Mouse (Mus musculus) CH12.LX (cell line): ENCODE measurements at regions not wholly inside any gene's neighbourhood (a gene's known extent, or its start where the extent isn't known, plus 50 kb on each side); places are given as distances from the start of the nearest gene placed in this dataset.

Source experiments
- DNase-seq: peaks from one replicate; pipeline ENCODE4 v3.0.0-alpha.2; 2013; ENCODE audit errors: extremely low read depth
- H3K27ac ChIP-seq: 2 replicates; pipeline ENCODE4 v1.5.1; 2012; ENCODE audit warnings: low read depth, mild to moderate bottlenecking, control low read depth, moderate library complexity; ENCODE audit not compliant: insufficient read depth
- H3K27me3 ChIP-seq: replicated peaks from 2 replicates; pipeline ENCODE3; 2012; ENCODE audit warnings: inconsistent platforms
- H3K36me3 ChIP-seq, 2 experiments: replicated peaks in 1 of 2; 2 replicates each; pipeline versions ENCODE3 to v1.6.1; 2012; ENCODE audit warnings: inconsistent platforms in 1 of 2, low read length in 1 of 2, mild to moderate bottlenecking in 1 of 2, mixed read lengths in 1 of 2, moderate library complexity in 1 of 2; ENCODE audit not compliant: control insufficient read depth in 1 of 2, insufficient read depth in 1 of 2
- H3K4me1 ChIP-seq, 2 experiments: 2 replicates each; pipeline ENCODE4 v1.6.1; 2012; ENCODE audit warnings: inconsistent platforms in 1 of 2, moderate library complexity in 1 of 2; ENCODE audit not compliant: insufficient read depth in 2 of 2, control insufficient read depth in 1 of 2
- H3K4me2 ChIP-seq: 2 replicates; pipeline ENCODE4 v1.6.1; 2012; ENCODE audit warnings: low read depth, mild to moderate bottlenecking, control low read depth; ENCODE audit not compliant: poor library complexity, insufficient read depth, severe bottlenecking
- H3K4me3 ChIP-seq, 3 experiments: fragments of 150-350 bp in 1 of 3; sonication (generic) in 1 of 3; replicated peaks in 1 of 3; 2 replicates each; pipeline versions ENCODE3 to v1.5.1; 2011 to 2012; ENCODE audit warnings: low read depth in 2 of 3, low read length in 2 of 3, mild to moderate bottlenecking in 2 of 3, moderate library complexity in 2 of 3, control low read depth in 1 of 3, improper control_type of control experiment in 1 of 3, inconsistent platforms in 1 of 3, mixed read lengths in 1 of 3; ENCODE audit not compliant: poor library complexity in 1 of 3
- H3K79me2 ChIP-seq: replicated peaks from 2 replicates; pipeline ENCODE4 v1.6.1; 2012; ENCODE audit warnings: mild to moderate bottlenecking, moderate library complexity; ENCODE audit not compliant: control insufficient read depth, poor library complexity, insufficient read depth, severe bottlenecking; ENCODE audit errors: extremely low read depth
- H3K9ac ChIP-seq: 2 replicates; pipeline ENCODE4 v1.6.1; 2012; ENCODE audit warnings: low read depth, mild to moderate bottlenecking, control low read depth, moderate library complexity; ENCODE audit not compliant: insufficient read depth
- H3K9me3 ChIP-seq: replicated peaks from 2 replicates; pipeline ENCODE3; 2012; ENCODE audit warnings: low read length, inconsistent platforms, mixed read lengths
- CTCF ChIP-seq, 2 experiments: IDR thresholded peaks in 1 of 2; conservative IDR thresholded peaks in 1 of 2; 2 replicates each; pipeline ENCODE4 v1.5.1; 2011 to 2012; ENCODE audit warnings: low read depth in 2 of 2, low read length in 2 of 2, improper control_type of control experiment in 1 of 2, inconsistent platforms in 1 of 2, mild to moderate bottlenecking in 1 of 2, moderate library complexity in 1 of 2
- IRF4 ChIP-seq: IDR thresholded peaks from 2 replicates; pipeline ENCODE4 v1.6.1; 2014; ENCODE audit warnings: low read depth, mild to moderate bottlenecking, inconsistent platforms, low read length, improper control_type of control experiment
- JUN ChIP-seq: IDR thresholded peaks from 2 replicates; pipeline ENCODE4 v1.6.1; 2011; ENCODE audit warnings: low read depth, mild to moderate bottlenecking, low read length, improper control_type of control experiment, moderate library complexity; ENCODE audit not compliant: insufficient read depth
- KAT2A ChIP-seq: IDR thresholded peaks from 2 replicates; pipeline ENCODE4 v1.6.1; 2012; ENCODE audit warnings: low read length, improper control_type of control experiment, inconsistent platforms; ENCODE audit not compliant: insufficient replicate concordance
- MEF2A ChIP-seq: IDR thresholded peaks from 2 replicates; pipeline ENCODE4 v1.6.1; 2014; ENCODE audit warnings: low read depth, mild to moderate bottlenecking, inconsistent platforms, low read length, improper control_type of control experiment, borderline replicate concordance
- MXI1 ChIP-seq: IDR thresholded peaks from 2 replicates; pipeline ENCODE4 v1.6.1; 2011; ENCODE audit warnings: mild to moderate bottlenecking, low read depth, low read length, improper control_type of control experiment
- MYC ChIP-seq: IDR thresholded peaks from 2 replicates; pipeline ENCODE4 v1.6.1; 2011; ENCODE audit warnings: low read depth, mild to moderate bottlenecking, improper control_type of control experiment, low read length
- PAX5 ChIP-seq: IDR thresholded peaks from 2 replicates; pipeline ENCODE4 v1.6.1; 2012; ENCODE audit warnings: low read length, inconsistent platforms, mixed read lengths
- POLR2A ChIP-seq: IDR thresholded peaks from 2 replicates; pipeline ENCODE4 v1.6.1; 2011; ENCODE audit warnings: low read depth, mild to moderate bottlenecking, improper control_type of control experiment, low read length
- RAD21 ChIP-seq: IDR thresholded peaks from 2 replicates; pipeline ENCODE4 v1.6.1; 2011; ENCODE audit warnings: low read depth, mild to moderate bottlenecking, low read length, improper control_type of control experiment, moderate library complexity
- SMC3 ChIP-seq: IDR thresholded peaks from 2 replicates; pipeline ENCODE4 v1.6.1; 2011; ENCODE audit warnings: low read depth, low read length, improper control_type of control experiment
- TCF12 ChIP-seq: IDR thresholded peaks from 2 replicates; pipeline ENCODE4 v1.6.1; 2014; ENCODE audit warnings: low read depth, mild to moderate bottlenecking, inconsistent platforms, low read length, improper control_type of control experiment
- UBTF ChIP-seq: IDR thresholded peaks from 2 replicates; pipeline ENCODE4 v1.6.1; 2012; ENCODE audit warnings: low read depth, mild to moderate bottlenecking, inconsistent platforms, low read length, improper control_type of control experiment, moderate library complexity
- ZC3H11A ChIP-seq: IDR thresholded peaks from 2 replicates; pipeline ENCODE4 v1.6.1; 2012; ENCODE audit warnings: low read depth, mild to moderate bottlenecking, inconsistent platforms, low read length, improper control_type of control experiment
- ZMIZ1 ChIP-seq: IDR thresholded peaks from 2 replicates; pipeline ENCODE4 v1.6.1; 2012; ENCODE audit warnings: low read depth, mild to moderate bottlenecking, inconsistent platforms, low read length, improper control_type of control experiment
- ZNF384 ChIP-seq: IDR thresholded peaks from 2 replicates; pipeline ENCODE4 v1.6.1; 2012; ENCODE audit warnings: low read depth, low read length, improper control_type of control experiment, inconsistent platforms
- dilution Hi-C: fragments of 300-500 bp; cut with MboI; formaldehyde crosslinking; loops from 2 replicates; pipeline ENCODE4 v1.14.3; 2020; ENCODE audit warnings: low sequenced_read_pairs; ENCODE audit not compliant: extremely low pct_unique_long_range_greater_than_20kb, extremely low pct_ligation_motif_present
- in situ Hi-C: fragments of 300-500 bp; cut with MboI; formaldehyde crosslinking; loops from 3 replicates; pipeline ENCODE4 v1.14.3; 2019; ENCODE audit warnings: low sequenced_read_pairs, low pct_ligation_motif_present, low pct_unique_long_range_greater_than_20kb, mixed read lengths

DNA sequence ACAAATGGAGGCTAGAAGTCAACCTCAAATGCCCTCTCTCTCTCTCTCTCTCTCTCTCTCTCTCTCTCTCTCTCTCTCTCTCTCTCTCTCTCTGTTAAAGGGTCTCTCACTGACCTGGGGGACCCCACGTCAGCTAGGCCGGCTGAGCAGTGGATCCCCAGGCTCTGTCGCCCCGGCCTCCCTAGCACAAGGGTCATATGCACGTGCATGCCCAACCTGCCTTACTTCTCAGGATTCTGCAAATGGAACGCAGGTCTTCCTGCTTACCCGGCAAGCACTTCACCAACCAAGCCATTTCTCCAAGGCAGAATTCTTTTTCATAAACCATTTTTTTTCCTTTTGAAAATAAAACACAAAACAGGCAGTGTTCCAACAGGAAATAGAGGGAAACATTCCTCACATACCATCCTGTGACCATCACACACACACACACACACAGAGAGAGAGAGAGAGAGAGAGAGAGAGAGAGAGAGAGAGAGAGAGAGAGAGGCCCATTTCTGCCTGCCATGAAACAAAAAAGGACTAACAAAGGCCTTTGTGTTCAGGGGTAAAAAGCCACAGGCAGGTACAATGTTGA is 150.4 kb upstream of the Noct start:
- H3K36me3 ChIP-seq = no peaks in the 10 kb centered on the region
- no peaks in the 10 kb centered on the region for H3K27me3 ChIP-seq
- H3K4me1 ChIP-seq = peaks cover 0 to 7% of the 10 kb centered on the region in 2 experiments; a peak in 2 of 4 replicates
- no peak overlapping the region for H3K27ac ChIP-seq
- H3K4me2 ChIP-seq = no peak overlapping the region
- dilution Hi-C loops (no loop called here), in situ Hi-C loops (no loop called here)
- H3K79me2 ChIP-seq = no peaks in the 10 kb centered on the region
- no peaks in the 10 kb centered on the region for H3K9me3 ChIP-seq
- H3K4me3 ChIP-seq = no peak overlapping the region
- no peak for DNase-seq
- H3K9ac ChIP-seq = no peak overlapping the region
- TF ChIP-seq MXI1 = no peak
- TF ChIP-seq TCF12 = no peak
- no peak for TF ChIP-seq PAX5
- no peak for TF ChIP-seq KAT2A
- TF ChIP-seq JUN = no peak
- no peak for TF ChIP-seq MEF2A
- no peak for TF ChIP-seq UBTF
- no peak for TF ChIP-seq MYC
- TF ChIP-seq SMC3 = no peak
- no peak for TF ChIP-seq IRF4

DNA sequence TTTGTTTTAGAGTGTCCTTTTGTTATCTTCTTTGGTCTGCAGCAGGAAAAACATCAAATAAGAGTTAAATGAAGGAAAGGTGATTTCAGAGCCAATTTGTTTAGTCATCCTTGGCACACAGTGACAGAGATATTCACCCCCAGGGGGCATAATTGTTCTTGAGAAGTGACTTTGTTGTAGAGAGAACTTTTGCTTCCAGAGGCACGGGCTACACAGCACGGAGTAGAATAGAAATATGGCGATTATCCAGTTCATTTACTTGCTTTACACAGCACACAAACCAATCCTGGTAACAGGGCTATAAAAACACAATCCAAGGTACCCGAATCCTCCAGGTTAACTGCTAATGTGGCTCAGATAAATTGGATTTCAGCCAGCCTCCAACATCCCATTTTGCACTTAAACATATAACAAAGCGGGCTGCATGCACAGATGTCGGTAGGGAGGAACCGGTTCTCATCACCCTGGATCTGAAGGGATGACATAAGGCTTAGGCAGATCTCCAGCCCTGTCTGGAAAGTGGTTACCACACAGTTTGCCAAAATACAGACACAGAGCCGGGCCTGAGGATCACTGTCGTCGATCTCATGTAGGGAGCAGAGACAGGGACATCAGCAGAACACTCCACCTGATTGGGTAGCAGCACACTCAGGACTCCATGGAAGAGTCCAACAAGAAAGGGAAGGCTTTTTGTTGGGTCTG is 148.9 kb upstream of the Noct start:
- peak; percentile 16 for DNase-seq

More for the DNA sequence above, 148.9 kb upstream of the Noct start:
- Histone ChIP-seq H3K4me3 (no peak overlapping the region), H3K9ac (no peak overlapping the region), H3K9me3 (no peaks in the 10 kb centered on the region), H3K4me2 (no peak overlapping the region), H3K79me2 (no peaks in the 10 kb centered on the region), H3K27me3 (no peaks in the 10 kb centered on the region), H3K27ac (no peak overlapping the region), H3K4me1 (peaks cover 0 to 7% of the 10 kb centered on the region in 2 experiments; a peak in 2 of 4 replicates), H3K36me3 (no peaks in the 10 kb centered on the region)
- TF ChIP-seq PAX5 (no peak), ZC3H11A (no peak), CTCF (conservative IDR thresholded peaks at IDR 0.05 in 1 of 2, IDR thresholded peaks at IDR 0.05 in 1 of 2; ENCODE audit: low read depth in 2 of 2, low read length in 2 of 2) (peak in 1 of 2 experiments; percentile 37; a peak in 2 of 4 replicates), SMC3 (peak; percentile 31), ZNF384 (no peak), POLR2A (no peak), ZMIZ1 (no peak), RAD21 (peak; percentile 26)
- dilution Hi-C loops = no loop called here
- in situ Hi-C loops = no loop called here
